Mouse (Mus musculus): Measurements from ENCODE around the gene Gnaq. TPM values are rescaled to one million over a fixed set of nuclear protein-coding genes. Genes with fewer than 3 reads are reported as not detected.
A peak's percentile ranks its signal among the peaks of the same experiment; 100 is the strongest.

Gnaq gene
- polyA plus RNA-seq, 1 experiment from 2014 or later: 5.3 TPM

GRCm38 (mm10) chr19:16318128-16318811, 185.6 kb downstream of the Gnaq start:
- Histone ChIP-seq H3K9me3 (ENCODE audit: low read length) (no peaks in the 10 kb centered on the region), H3K4me3 (ENCODE audit: low read depth, low read length) (no peak overlapping the region), H3K4me2 (ENCODE audit: low read depth, low read length) (no peak overlapping the region), H3K27me3 (ENCODE audit: insufficient read depth, low read length) (no peaks in the 10 kb centered on the region), H3K4me1 (ENCODE audit: insufficient read depth) (0 out of 2 replicates have a peak, but pooled peaks cover 3% of the 10 kb centered on the region), H3K27ac (ENCODE audit: low read depth) (no peak overlapping the region), H3K36me3 (replicated peaks; ENCODE audit: insufficient read depth, low read length) (no peaks in the 10 kb centered on the region), H3K9ac (replicated peaks) (no peak overlapping the region)
- TF ChIP-seq EP300 (IDR thresholded peaks at IDR 0.05; ENCODE audit: low read depth): no peak
- no peak for TF ChIP-seq CTCF (IDR thresholded peaks at IDR 0.05; ENCODE audit: low read depth)
- 33% methylated on average over 14 of the region's 14 CpGs for WGBS (ENCODE audit: insufficient replicate concordance)
- no peak for DNase-seq
- ATAC-seq: no peak

GRCm38 (mm10) chr19:16319986-16320385, 187.4 kb downstream of the Gnaq start:
- H3K4me2 ChIP-seq (ENCODE audit: low read depth, low read length): no peak overlapping the region
- WGBS (ENCODE audit: insufficient replicate concordance): 63% methylated on average over 7 of the region's 7 CpGs
- no peak overlapping the region for H3K9ac ChIP-seq (replicated peaks)
- no peak for TF ChIP-seq CTCF (IDR thresholded peaks at IDR 0.05; ENCODE audit: low read depth)
- TF ChIP-seq EP300 (IDR thresholded peaks at IDR 0.05; ENCODE audit: low read depth): no peak
- DNase-seq (no peak), ATAC-seq (no peak)
- H3K9me3 ChIP-seq (ENCODE audit: low read length): no peaks in the 10 kb centered on the region
- H3K4me1 ChIP-seq (ENCODE audit: insufficient read depth): peaks cover 3% of the 10 kb centered on the region; the same call in 1 of the 2 replicates
- no peaks in the 10 kb centered on the region for H3K27me3 ChIP-seq (ENCODE audit: insufficient read depth, low read length)
- peaks cover 5% of the 10 kb centered on the region; the same call in 1 of the 2 replicates for H3K36me3 ChIP-seq (replicated peaks; ENCODE audit: insufficient read depth, low read length)
- no peak overlapping the region for H3K4me3 ChIP-seq (ENCODE audit: low read depth, low read length)
- no peak overlapping the region for H3K27ac ChIP-seq (ENCODE audit: low read depth)

DNA sequence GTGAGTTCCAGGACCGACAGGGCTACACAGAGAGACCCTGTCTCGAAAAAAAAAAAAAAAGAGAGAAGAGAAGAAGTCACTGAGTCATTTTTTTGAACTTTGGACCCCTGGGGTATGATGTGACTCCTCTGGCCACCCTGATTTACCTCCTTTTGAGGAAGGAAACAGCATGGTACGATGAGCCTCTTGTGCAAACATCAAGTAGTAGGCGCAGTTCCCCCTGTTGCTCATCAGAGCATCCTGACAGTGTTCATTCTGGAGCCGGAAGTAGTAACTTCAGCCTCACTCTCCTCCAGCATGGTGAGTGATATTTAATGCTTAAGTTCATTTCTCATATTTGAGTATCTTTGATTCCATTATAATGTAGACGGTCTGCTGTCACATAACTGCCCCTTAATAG, 190.4 kb downstream of the Gnaq start:
- TF ChIP-seq CTCF (IDR thresholded peaks at IDR 0.05; ENCODE audit: low read depth) (no peak), EP300 (IDR thresholded peaks at IDR 0.05; ENCODE audit: low read depth) (no peak)
- ATAC-seq (no peak), DNase-seq (no peak)
- H3K36me3 ChIP-seq (replicated peaks; ENCODE audit: insufficient read depth, low read length): peaks cover 5% of the 10 kb centered on the region; the same call in 1 of the 2 replicates
- no peak overlapping the region for H3K4me3 ChIP-seq (ENCODE audit: low read depth, low read length)
- H3K9ac ChIP-seq (replicated peaks): no peak overlapping the region
- peaks cover 14% of the 10 kb centered on the region for H3K4me1 ChIP-seq (ENCODE audit: insufficient read depth)
- 57% methylated on average over 6 of the region's 6 CpGs for WGBS (ENCODE audit: insufficient replicate concordance)
- no peak overlapping the region for H3K27ac ChIP-seq (ENCODE audit: low read depth)
- no peaks in the 10 kb centered on the region for H3K9me3 ChIP-seq (ENCODE audit: low read length)
- H3K27me3 ChIP-seq (ENCODE audit: insufficient read depth, low read length): no peaks in the 10 kb centered on the region
- H3K4me2 ChIP-seq (ENCODE audit: low read depth, low read length): no peak overlapping the region

- ATAC-seq: no peak
These were observed 191.6 kb downstream of the Gnaq start for GRCm38 (mm10) chr19:16324239-16324638.

GRCm38 (mm10) chr19:16325911-16326310, 193.3 kb downstream of the Gnaq start:
- Histone ChIP-seq H3K27ac (ENCODE audit: low read depth) (peak overlapping the region; percentile 76), H3K4me3 (ENCODE audit: low read depth, low read length) (no peak overlapping the region), H3K4me2 (ENCODE audit: low read depth, low read length) (peak overlapping the region; percentile 38), H3K4me1 (ENCODE audit: insufficient read depth) (peaks cover 17% of the 10 kb centered on the region), H3K36me3 (replicated peaks; ENCODE audit: insufficient read depth, low read length) (peaks cover 5% of the 10 kb centered on the region; the same call in 1 of the 2 replicates), H3K27me3 (ENCODE audit: insufficient read depth, low read length) (no peaks in the 10 kb centered on the region), H3K9me3 (ENCODE audit: low read length) (no peaks in the 10 kb centered on the region), H3K9ac (replicated peaks) (no peak overlapping the region)
- 20% methylated on average over 8 of the region's 8 CpGs for WGBS (ENCODE audit: insufficient replicate concordance)
- peak; percentile 42 for DNase-seq
- ATAC-seq: peak; percentile 94
- TF ChIP-seq CTCF (IDR thresholded peaks at IDR 0.05; ENCODE audit: low read depth) (no peak), EP300 (IDR thresholded peaks at IDR 0.05; ENCODE audit: low read depth) (peak; percentile 34; the same call in 1 of the 2 replicates)

More at GRCm38 (mm10) chr19:16324239-16324638, 191.6 kb downstream of the Gnaq start:
- Histone ChIP-seq H3K36me3 (replicated peaks; ENCODE audit: insufficient read depth, low read length) (peaks cover 5% of the 10 kb centered on the region; the same call in 1 of the 2 replicates), H3K9ac (replicated peaks) (no peak overlapping the region), H3K27me3 (ENCODE audit: insufficient read depth, low read length) (no peaks in the 10 kb centered on the region), H3K9me3 (ENCODE audit: low read length) (no peaks in the 10 kb centered on the region), H3K27ac (ENCODE audit: low read depth) (no peak overlapping the region), H3K4me1 (ENCODE audit: insufficient read depth) (peaks cover 17% of the 10 kb centered on the region), H3K4me3 (ENCODE audit: low read depth, low read length) (no peak overlapping the region), H3K4me2 (ENCODE audit: low read depth, low read length) (no peak overlapping the region)
- WGBS (ENCODE audit: insufficient replicate concordance): 80% methylated on average over 3 of the region's 3 CpGs
- no peak for DNase-seq
- TF ChIP-seq EP300 (IDR thresholded peaks at IDR 0.05; ENCODE audit: low read depth) (no peak), CTCF (IDR thresholded peaks at IDR 0.05; ENCODE audit: low read depth) (no peak)

GRCm38 (mm10) chr19:16327401-16328073, 194.9 kb downstream of the Gnaq start:
- Histone ChIP-seq H3K4me1 (ENCODE audit: insufficient read depth) (peaks cover 17% of the 10 kb centered on the region), H3K36me3 (replicated peaks; ENCODE audit: insufficient read depth, low read length) (peaks cover 5% of the 10 kb centered on the region; the same call in 1 of the 2 replicates), H3K9me3 (ENCODE audit: low read length) (no peaks in the 10 kb centered on the region), H3K4me2 (ENCODE audit: low read depth, low read length) (no peak overlapping the region), H3K27ac (ENCODE audit: low read depth) (no peak overlapping the region), H3K9ac (replicated peaks) (no peak overlapping the region), H3K4me3 (ENCODE audit: low read depth, low read length) (no peak overlapping the region), H3K27me3 (ENCODE audit: insufficient read depth, low read length) (no peaks in the 10 kb centered on the region)
- 65% methylated on average over 10 of the region's 10 CpGs for WGBS (ENCODE audit: insufficient replicate concordance)
- ATAC-seq: no peak
- no peak for DNase-seq
- TF ChIP-seq CTCF (IDR thresholded peaks at IDR 0.05; ENCODE audit: low read depth) (no peak), EP300 (IDR thresholded peaks at IDR 0.05; ENCODE audit: low read depth) (no peak)
